Mouse (Mus musculus) layer of hippocampus, postnatal 14 days (tissue): Measurements from ENCODE around the gene Gadd45b. TPM values are rescaled to one million over a fixed set of nuclear protein-coding genes. Genes with fewer than 3 reads are reported as not detected.

Experiments
- DNase-seq, 2 experiments: peaks; one replicate each; pipeline ENCODE4 v3.0.0; 2021 to 2022; ENCODE audit warnings: low spot score in 2 of 2, mixed read lengths in 1 of 2
- total RNA-seq, 2 experiments: library from RNA; stranded (reverse); gene quantifications; 2 replicates each; pipeline ENCODE4 v1.2.3; 2021

Gene Gadd45b
- total RNA-seq, 2 experiments from 2014 or later, result 14.0 to 17.6 TPM

GRCm38 (mm10) chr10:80954415-80954814 lies 24.5 kb downstream of the Gadd45b start:
- DNase-seq, result no peak

- no peak for DNase-seq
Measured at GRCm38 (mm10) chr10:80954843-80955242, 25.0 kb downstream of the Gadd45b start.

GRCm38 (mm10) chr10:80955536-80955935 lies 25.7 kb downstream of the Gadd45b start:
- DNase-seq, result no peak

GRCm38 (mm10) chr10:80956385-80956784 lies 26.5 kb downstream of the Gadd45b start:
- no peak for DNase-seq

GRCm38 (mm10) chr10:80956901-80957300 lies 27.0 kb downstream of the Gadd45b start:
- no peak for DNase-seq

- DNase-seq, result no peak
Measured at GRCm38 (mm10) chr10:80957791-80958190, 27.9 kb downstream of the Gadd45b start.

GRCm38 (mm10) chr10:80958979-80959637 lies 29.2 kb downstream of the Gadd45b start:
- no peak for DNase-seq

- no peak for DNase-seq
Measured at GRCm38 (mm10) chr10:80960551-80961508, 31.0 kb downstream of the Gadd45b start.

- DNase-seq, result no peak
Measured at GRCm38 (mm10) chr10:80962051-80962472, 32.2 kb downstream of the Gadd45b start.

GRCm38 (mm10) chr10:80962585-80962984 lies 32.7 kb downstream of the Gadd45b start:
- peak in 1 of 2 experiments; percentile 38 for DNase-seq

- no peak for DNase-seq
Measured at GRCm38 (mm10) chr10:80963031-80963975, 33.4 kb downstream of the Gadd45b start.

- no peak for DNase-seq
Measured at GRCm38 (mm10) chr10:80966296-80966695, 36.4 kb downstream of the Gadd45b start.

GRCm38 (mm10) chr10:80967101-80967656 lies 37.3 kb downstream of the Gadd45b start:
- no peak for DNase-seq

GRCm38 (mm10) chr10:80968106-80968505 lies 38.2 kb downstream of the Gadd45b start:
- DNase-seq, result no peak

- no peak for DNase-seq
Measured at GRCm38 (mm10) chr10:80969298-80969697, 39.4 kb downstream of the Gadd45b start.

GRCm38 (mm10) chr10:80970159-80970558 lies 40.3 kb downstream of the Gadd45b start:
- DNase-seq, result no peak

- DNase-seq, result no peak
Measured at GRCm38 (mm10) chr10:80971533-80971932, 41.7 kb downstream of the Gadd45b start.

GRCm38 (mm10) chr10:80972071-80972987 lies 42.5 kb downstream of the Gadd45b start:
- no peak for DNase-seq

- DNase-seq, result no peak
Measured at GRCm38 (mm10) chr10:80973722-80974121, 43.8 kb downstream of the Gadd45b start.

- DNase-seq, result no peak
Measured at GRCm38 (mm10) chr10:80975478-80975877, 45.6 kb downstream of the Gadd45b start.
